Mouse (Mus musculus): ENCODE measurements around the gene Ifitm6.

GRCm38 (mm10) chr7:140970931-140971330 is 46.8 kb downstream of the Ifitm6 start:
- TF ChIP-seq MXI1 (IDR thresholded peaks at IDR 0.05; ENCODE audit: low read depth, low read length) (no peak), POLR2A (IDR thresholded peaks at IDR 0.05; ENCODE audit: low read depth, low read length) (no peak), HCFC1 (IDR thresholded peaks at IDR 0.05; ENCODE audit: low read depth, low read length) (no peak), USF1 (IDR thresholded peaks at IDR 0.05; ENCODE audit: low read depth, low read length) (no peak), E2F4 (IDR thresholded peaks at IDR 0.05; ENCODE audit: insufficient replicate concordance, low read depth, low read length) (no peak), ZKSCAN1 (IDR thresholded peaks at IDR 0.05; ENCODE audit: borderline replicate concordance, low read depth, low read length) (no peak), JUN (IDR thresholded peaks at IDR 0.05; ENCODE audit: insufficient read depth, low read depth, low read length) (no peak), RCOR1 (conservative IDR thresholded peaks at IDR 0.05; ENCODE audit: low read depth, low read length) (no peak), RAD21 (IDR thresholded peaks at IDR 0.05; ENCODE audit: low read depth, low read length) (no peak), BHLHE40 (IDR thresholded peaks at IDR 0.05; ENCODE audit: low read depth, low read length) (no peak)
